Mouse (Mus musculus) kidney, postnatal 0 days (tissue): ENCODE results near the gene Ctns. TPM values are rescaled to one million over a fixed set of nuclear protein-coding genes. Genes with fewer than 3 reads are reported as not detected.

ENCODE experiments used
- ATAC-seq: fragments of 200-750 bp; cut with Nextera tagmentation; replicated peaks from 2 replicates; pipeline ENCODE4 v1.8.0; 2017; ENCODE audit warnings: low read depth, moderate number of reproducible peaks, moderate TSS enrichment, moderate library complexity; ENCODE audit not compliant: low FRiP score
- DNase-seq: peaks from one replicate; pipeline ENCODE4 v3.0.0-alpha.2; 2016; ENCODE audit warnings: low spot score
- H3K27ac ChIP-seq: fragments of 300-500 bp; sonication (generic); 2 replicates; pipeline ENCODE4 v1.5.1; 2014; ENCODE audit warnings: mild to moderate bottlenecking
- H3K27me3 ChIP-seq: fragments of 300-500 bp; sonication (generic); 2 replicates; pipeline ENCODE4 v1.6.1; 2014; ENCODE audit warnings: low read length, mixed read lengths; ENCODE audit not compliant: insufficient read depth
- H3K36me3 ChIP-seq: fragments of 300-500 bp; sonication (generic); 2 replicates; pipeline ENCODE4 v1.6.1; 2014; ENCODE audit warnings: low read length, mixed read lengths; ENCODE audit not compliant: insufficient read depth
- H3K4me1 ChIP-seq: fragments of 300-500 bp; sonication (generic); replicated peaks from 2 replicates; pipeline ENCODE4 v1.6.1; 2014; ENCODE audit warnings: antibody characterized with exemption, low read length, mixed read lengths; ENCODE audit not compliant: insufficient read depth
- H3K4me2 ChIP-seq: fragments of 300-500 bp; sonication (generic); 2 replicates; pipeline ENCODE4 v1.6.1; 2014; ENCODE audit warnings: mild to moderate bottlenecking, low read length, moderate library complexity, mixed read lengths
- H3K4me3 ChIP-seq: fragments of 300-500 bp; sonication (generic); replicated peaks from 2 replicates; pipeline ENCODE4 v1.5.1; 2014; ENCODE audit warnings: low read depth, low read length
- H3K9ac ChIP-seq: fragments of 300-500 bp; sonication (generic); 2 replicates; pipeline ENCODE4 v1.6.1; 2014; ENCODE audit warnings: low read depth, low read length
- H3K9me3 ChIP-seq: fragments of 300-500 bp; sonication (generic); replicated peaks from 2 replicates; pipeline ENCODE4 v1.6.1; 2016; ENCODE audit warnings: low read length, inconsistent platforms, mixed read lengths
- CTCF ChIP-seq: IDR thresholded peaks from 2 replicates; pipeline ENCODE4 v1.5.1; 2016; ENCODE audit warnings: antibody characterized with exemption, low read depth, mild to moderate bottlenecking, moderate library complexity
- WGBS: fragments of 180-500 bp; shearing (Covaris S2); extraction: QIAGEN DNeasy Blood & Tissue Kit; methylation state at CpG from one replicate; pipeline ENCODE4 v1.1.7; 2014; 5-methylcytosine and 5-hydroxymethylcytosine counted together
- polyA plus RNA-seq: library from polyadenylated mRNA; unstranded; fragments of >200 nt; fragmentation: Nextera tagmentation; extraction: Ambion mirVana; gene quantifications from 2 replicates; pipeline ENCODE4 v1.2.1, GENCODE M21; 2015

The Ctns gene
- polyA plus RNA-seq, 1 experiment from 2014 or later, result 21.7 TPM

DNA sequence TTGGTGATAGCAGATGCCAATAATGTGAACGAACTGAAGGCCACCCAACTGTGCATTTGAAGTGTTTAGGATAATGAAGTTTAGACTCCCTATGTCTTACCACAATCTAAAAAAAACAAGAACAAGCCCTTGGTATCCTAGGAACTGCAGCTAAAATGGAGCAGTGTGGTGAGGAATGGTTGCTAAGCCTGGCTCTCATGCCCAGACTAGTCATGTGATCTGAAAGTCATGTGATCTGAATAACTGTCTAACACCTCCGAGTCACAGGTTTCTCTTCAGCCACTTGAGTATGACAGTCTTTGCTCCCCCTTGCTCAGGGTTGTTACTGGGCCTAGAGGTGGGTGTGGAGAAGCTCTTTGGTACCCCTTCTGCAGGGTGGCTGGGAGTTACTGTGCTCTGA, 33.7 kb upstream of the Ctns start:
- H3K36me3 ChIP-seq, result no peaks in the 10 kb centered on the region
- ATAC-seq, result no peak

DNA sequence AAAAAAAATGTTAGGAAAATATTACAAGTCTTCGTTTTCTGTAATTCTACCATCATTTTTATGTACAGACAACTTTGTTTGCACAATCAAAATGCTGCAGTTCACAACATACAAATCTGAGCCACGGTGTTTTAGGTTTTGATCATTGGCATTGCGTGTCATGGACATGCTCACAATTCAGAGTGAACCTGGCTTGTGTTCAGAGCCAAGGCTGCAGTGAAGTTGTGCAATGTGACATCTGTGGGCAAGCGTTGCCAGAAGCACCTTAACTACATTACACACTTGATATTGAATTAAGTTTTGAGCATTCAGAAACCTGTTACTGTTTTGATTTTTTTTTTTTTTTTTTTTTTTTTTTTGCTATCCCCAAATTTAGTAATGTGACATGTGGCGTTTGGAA, 31.2 kb upstream of the Ctns start:
- H3K27me3 ChIP-seq, result no peaks in the 10 kb centered on the region
- no peak for ATAC-seq
- no peak overlapping the region for H3K4me2 ChIP-seq
- H3K4me1 ChIP-seq, result no peaks in the 10 kb centered on the region
- no peak overlapping the region for H3K9ac ChIP-seq
- TF ChIP-seq CTCF, result no peak
- WGBS, result 84% methylated on average over 5 of the region's 5 CpGs
- H3K4me3 ChIP-seq, result no peak overlapping the region
- H3K36me3 ChIP-seq, result no peaks in the 10 kb centered on the region
- H3K9me3 ChIP-seq, result no peaks in the 10 kb centered on the region
- H3K27ac ChIP-seq, result no peak overlapping the region
- no peak for DNase-seq

More for the DNA sequence above, 33.7 kb upstream of the Ctns start:
- Histone ChIP-seq H3K4me2 (no peak overlapping the region), H3K27me3 (no peaks in the 10 kb centered on the region), H3K4me3 (no peak overlapping the region), H3K9ac (no peak overlapping the region), H3K4me1 (no peaks in the 10 kb centered on the region), H3K27ac (no peak overlapping the region), H3K9me3 (no peaks in the 10 kb centered on the region)
- no peak for DNase-seq
- WGBS, result 62% methylated on average over 2 of the region's 2 CpGs
- TF ChIP-seq CTCF, result no peak

DNA sequence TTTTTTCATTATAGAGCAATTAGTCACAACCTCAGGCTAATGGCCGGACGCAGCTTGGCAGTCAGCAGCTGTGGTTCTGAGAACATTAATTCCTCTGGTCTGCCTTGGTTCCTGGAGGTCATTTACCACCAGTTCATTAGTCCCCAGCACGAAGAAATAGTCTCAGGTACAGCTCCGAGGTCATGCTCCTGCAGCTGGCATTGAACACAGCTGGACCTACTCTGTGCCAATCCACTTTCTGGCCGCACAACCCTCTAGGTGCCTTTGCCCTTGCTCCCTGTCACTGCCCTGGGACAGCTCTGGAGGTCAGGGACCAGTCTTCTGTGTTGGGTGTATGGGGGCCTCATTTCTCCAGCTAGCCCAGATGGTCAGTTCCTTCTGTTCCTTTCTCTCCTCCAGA, 30.0 kb upstream of the Ctns start:
- TF ChIP-seq CTCF, result no peak
- Histone ChIP-seq H3K9me3 (no peaks in the 10 kb centered on the region), H3K4me2 (no peak overlapping the region), H3K27me3 (no peaks in the 10 kb centered on the region), H3K27ac (no peak overlapping the region), H3K4me1 (no peaks in the 10 kb centered on the region), H3K36me3 (no peaks in the 10 kb centered on the region), H3K4me3 (no peak overlapping the region), H3K9ac (no peak overlapping the region)
- 72% methylated on average over 5 of the region's 5 CpGs for WGBS
- DNase-seq (no peak), ATAC-seq (no peak)

DNA sequence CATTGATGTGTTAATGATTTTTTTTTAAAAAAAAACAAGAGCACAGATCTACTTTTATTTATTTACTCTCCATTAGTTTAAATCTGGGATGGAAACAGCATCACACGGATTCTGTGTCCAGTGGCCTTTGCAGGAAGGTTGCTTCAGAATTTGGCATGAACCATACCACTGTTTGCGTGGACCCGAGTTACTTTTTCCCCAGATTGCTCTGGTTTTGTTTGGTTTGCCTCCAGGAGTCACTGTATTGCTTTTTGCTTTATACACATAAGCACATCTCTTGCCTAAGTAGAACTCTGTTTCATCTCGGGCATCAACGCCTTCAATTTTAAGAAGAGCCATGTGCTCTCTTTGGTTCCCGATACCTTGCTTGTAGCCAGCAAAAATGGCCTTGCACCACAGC, 27.0 kb upstream of the Ctns start:
- Histone ChIP-seq H3K27ac (no peak overlapping the region), H3K4me3 (no peak overlapping the region), H3K9ac (no peak overlapping the region), H3K27me3 (no peaks in the 10 kb centered on the region), H3K36me3 (no peaks in the 10 kb centered on the region), H3K4me2 (no peak overlapping the region), H3K9me3 (no peaks in the 10 kb centered on the region), H3K4me1 (no peaks in the 10 kb centered on the region)
- no peak for TF ChIP-seq CTCF
- WGBS, result 86% methylated on average over 6 of the region's 6 CpGs
- ATAC-seq, result no peak
- DNase-seq, result no peak

DNA sequence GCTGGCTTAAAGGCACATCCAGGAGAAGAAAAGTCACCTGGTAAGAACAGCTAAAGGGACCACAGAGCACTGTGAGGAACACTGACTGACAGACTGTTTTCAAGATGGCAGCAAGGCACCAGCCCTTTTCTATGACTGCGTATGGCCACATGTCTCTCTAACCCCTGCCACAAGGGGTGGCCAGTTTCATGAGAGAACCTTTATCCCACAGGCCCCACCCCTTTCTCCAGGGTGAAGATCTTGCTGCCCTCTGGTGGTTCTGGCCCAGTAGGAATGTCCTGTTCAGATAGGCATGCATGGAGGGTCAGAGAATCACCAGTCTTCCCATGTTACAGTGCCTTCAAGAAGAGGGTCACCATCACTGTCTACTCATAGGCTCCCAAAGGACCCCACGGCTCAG, 25.1 kb upstream of the Ctns start:
- no peak overlapping the region for H3K27ac ChIP-seq
- no peak overlapping the region for H3K4me2 ChIP-seq
- no peak overlapping the region for H3K9ac ChIP-seq
- no peak overlapping the region for H3K4me3 ChIP-seq
- H3K4me1 ChIP-seq, result no peaks in the 10 kb centered on the region
- no peaks in the 10 kb centered on the region for H3K36me3 ChIP-seq
- H3K27me3 ChIP-seq, result no peaks in the 10 kb centered on the region
- DNase-seq (peak; percentile 12), ATAC-seq (0 out of 2 replicates have a peak, but pooled peaks have one; percentile 13)
- WGBS, result 62% methylated on average over 2 of the region's 2 CpGs
- TF ChIP-seq CTCF, result peak; percentile 54; the same call in 1 of the 2 replicates
- H3K9me3 ChIP-seq, result no peaks in the 10 kb centered on the region

DNA sequence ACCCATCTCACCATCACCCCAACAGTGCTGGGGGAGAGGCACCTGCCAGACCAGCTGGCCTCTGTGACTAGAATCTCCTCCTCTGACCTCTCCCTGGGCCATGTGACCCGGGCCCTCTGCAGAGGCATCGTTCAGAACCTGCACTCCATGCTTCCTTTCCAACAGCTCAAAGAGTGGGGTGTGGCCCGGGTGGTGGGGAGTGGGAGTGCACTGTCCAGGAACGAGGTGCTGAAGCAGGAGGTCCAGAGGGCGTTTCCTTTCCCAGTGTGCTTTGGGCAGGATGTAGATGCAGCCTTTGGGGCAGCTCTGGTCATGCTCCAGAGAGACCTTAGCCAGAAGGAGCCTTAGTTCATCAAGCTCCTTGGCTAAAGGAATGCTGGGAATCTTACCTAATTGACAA, 24.0 kb upstream of the Ctns start:
- no peak overlapping the region for H3K4me3 ChIP-seq
- DNase-seq (no peak), ATAC-seq (peak; percentile 52; the same call in 1 of the 2 replicates)
- no peaks in the 10 kb centered on the region for H3K27me3 ChIP-seq
- H3K27ac ChIP-seq, result no peak overlapping the region
- H3K36me3 ChIP-seq, result no peaks in the 10 kb centered on the region
- no peaks in the 10 kb centered on the region for H3K4me1 ChIP-seq
- no peaks in the 10 kb centered on the region for H3K9me3 ChIP-seq
- no peak overlapping the region for H3K4me2 ChIP-seq
- no peak overlapping the region for H3K9ac ChIP-seq
- no peak for TF ChIP-seq CTCF
- 16% methylated on average over 5 of the region's 5 CpGs for WGBS

DNA sequence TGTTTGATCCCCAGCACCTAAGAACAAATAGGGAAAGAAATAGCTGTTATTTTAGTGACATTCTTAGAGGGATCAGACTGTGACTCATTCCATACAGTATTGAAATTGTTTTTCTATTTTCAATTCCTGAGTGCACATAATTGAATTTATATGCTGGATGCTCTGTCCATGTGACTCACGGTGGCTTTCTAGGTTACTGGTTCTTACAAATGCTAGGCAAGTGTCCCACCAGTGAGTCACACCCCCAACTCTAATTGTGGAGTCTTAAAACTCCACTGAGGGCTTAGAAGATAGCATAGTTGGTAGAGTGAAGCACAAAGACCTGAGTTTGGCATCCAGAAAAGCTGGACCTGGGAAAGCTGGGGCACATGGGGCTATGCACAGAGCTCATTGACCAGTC, 21.8 kb upstream of the Ctns start:
- no peaks in the 10 kb centered on the region for H3K9me3 ChIP-seq
- H3K27me3 ChIP-seq, result no peaks in the 10 kb centered on the region
- WGBS, result 88% methylated on average over 1 of the region's 1 CpGs
- no peak overlapping the region for H3K9ac ChIP-seq
- H3K4me3 ChIP-seq, result no peak overlapping the region
- no peaks in the 10 kb centered on the region for H3K4me1 ChIP-seq
- no peak for DNase-seq
- H3K36me3 ChIP-seq, result no peaks in the 10 kb centered on the region
- no peak for TF ChIP-seq CTCF
- no peak overlapping the region for H3K4me2 ChIP-seq
- ATAC-seq, result no peak
- no peak overlapping the region for H3K27ac ChIP-seq
